Mouse (Mus musculus) heart, postnatal 0 days (tissue): ENCODE results near the gene Trappc3. TPM values are rescaled to one million over a fixed set of nuclear protein-coding genes. Genes with fewer than 3 reads are reported as not detected.
A peak's percentile ranks its signal among the peaks of the same experiment; 100 is the strongest.

Source experiments
- ATAC-seq: fragments of 200-750 bp; cut with Nextera tagmentation; 2 replicates; pipeline ENCODE4 v1.8.0; 2017; ENCODE audit warnings: low read depth, moderate number of reproducible peaks, moderate library complexity; ENCODE audit not compliant: insufficient read depth
- DNase-seq: peaks from one replicate; pipeline ENCODE4 v3.0.0-alpha.2; 2016; ENCODE audit warnings: low spot score
- H3K27ac ChIP-seq: fragments of 300-500 bp; sonication (generic); 2 replicates; pipeline ENCODE4 v1.5.1; 2014; ENCODE audit warnings: low read depth, mild to moderate bottlenecking
- H3K27me3 ChIP-seq: fragments of 300-500 bp; sonication (generic); 2 replicates; pipeline ENCODE4 v1.6.1; 2014; ENCODE audit warnings: low read length, mixed read lengths; ENCODE audit not compliant: control insufficient read depth, insufficient read depth
- H3K36me3 ChIP-seq: fragments of 300-500 bp; sonication (generic); replicated peaks from 2 replicates; pipeline ENCODE4 v1.6.1; 2014; ENCODE audit warnings: low read length, mixed read lengths; ENCODE audit not compliant: control insufficient read depth, insufficient read depth
- H3K4me1 ChIP-seq: fragments of 300-500 bp; sonication (generic); 2 replicates; pipeline ENCODE4 v1.6.1; 2014; ENCODE audit warnings: antibody characterized with exemption; ENCODE audit not compliant: control insufficient read depth, insufficient read depth
- H3K4me2 ChIP-seq: fragments of 300-500 bp; sonication (generic); 2 replicates; pipeline ENCODE4 v1.6.1; 2014; ENCODE audit warnings: low read depth, mild to moderate bottlenecking, low read length, moderate library complexity
- H3K4me3 ChIP-seq: fragments of 300-500 bp; sonication (generic); 2 replicates; pipeline ENCODE4 v1.5.1; 2014; ENCODE audit warnings: low read depth, low read length
- H3K9ac ChIP-seq: fragments of 300-500 bp; sonication (generic); replicated peaks from 2 replicates; pipeline ENCODE4 v1.6.1; 2014; ENCODE audit warnings: low read depth, low read length, mixed read lengths
- H3K9me3 ChIP-seq: fragments of 300-500 bp; sonication (generic); replicated peaks from 2 replicates; pipeline ENCODE4 v1.6.1; 2016; ENCODE audit warnings: low read length; ENCODE audit not compliant: control insufficient read depth
- CTCF ChIP-seq: IDR thresholded peaks from 2 replicates; pipeline ENCODE4 v1.5.1; 2016; ENCODE audit warnings: antibody characterized with exemption, control low read depth, low read depth
- EP300 ChIP-seq: IDR thresholded peaks from 2 replicates; pipeline ENCODE4 v1.6.1; 2016; ENCODE audit warnings: antibody characterized with exemption, low read depth
- WGBS: fragments of 180-500 bp; shearing (Covaris S2); extraction: QIAGEN DNeasy Blood & Tissue Kit; methylation state at CpG from one replicate; pipeline ENCODE4 v1.1.7; 2014; 5-methylcytosine and 5-hydroxymethylcytosine counted together
- polyA plus RNA-seq: library from polyadenylated mRNA; unstranded; fragments of >200 nt; fragmentation: Nextera tagmentation; extraction: Ambion mirVana; gene quantifications from 2 replicates; pipeline ENCODE4 v1.2.1, GENCODE M21; 2015
- total RNA-seq: library from RNA; depleted of rRNA; stranded (reverse); fragments of >200 nt; gene quantifications from 2 replicates; pipeline ENCODE4 v1.2.3, GENCODE M21; 2014; ENCODE audit warnings: low replicate concordance

Gene Trappc3
- total and polyA plus RNA-seq, 2 experiments from 2014 or later: 46.4 to 86.7 TPM

- H3K27me3 ChIP-seq: no peaks in the 10 kb centered on the region
- peak overlapping the region; percentile 43 for H3K4me2 ChIP-seq
- H3K9me3 ChIP-seq: no peaks in the 10 kb centered on the region
- TF ChIP-seq CTCF (no peak; the same call in 1 of the 2 replicates), EP300 (no peak)
- peaks cover 51% of the 10 kb centered on the region for H3K4me1 ChIP-seq
- H3K9ac ChIP-seq: 0 out of 2 replicates have a peak overlapping the region, but pooled peaks have one; percentile 27
- peak overlapping the region; percentile 90 for H3K27ac ChIP-seq
- 5% methylated on average over 10 of the region's 10 CpGs for WGBS
- no peak overlapping the region for H3K4me3 ChIP-seq
- ATAC-seq (peak; percentile 50), DNase-seq (peak; percentile 94)
- H3K36me3 ChIP-seq: no peaks in the 10 kb centered on the region
These were observed 1.5 kb upstream of the Trappc3 start for GRCm38 (mm10) chr4:126260520-126261201.

GRCm38 (mm10) chr4:126261266-126261665 is 859 bp upstream of the Trappc3 start:
- no peak overlapping the region for H3K9ac ChIP-seq
- H3K4me1 ChIP-seq: peaks cover 51% of the 10 kb centered on the region
- TF ChIP-seq CTCF (no peak), EP300 (no peak)
- peak overlapping the region; percentile 43; the same call in 1 of the 2 replicates for H3K4me2 ChIP-seq
- no peak for ATAC-seq
- no peaks in the 10 kb centered on the region for H3K27me3 ChIP-seq
- no peaks in the 10 kb centered on the region for H3K9me3 ChIP-seq
- H3K4me3 ChIP-seq: no peak overlapping the region
- peak overlapping the region; percentile 90 for H3K27ac ChIP-seq
- DNase-seq: no peak
- WGBS: 54% methylated on average over 6 of the region's 6 CpGs
- H3K36me3 ChIP-seq: no peaks in the 10 kb centered on the region

- no peak overlapping the region for H3K9ac ChIP-seq
- ATAC-seq (no peak), DNase-seq (no peak)
- WGBS: 45% methylated on average over 7 of the region's 7 CpGs
- no peak overlapping the region for H3K4me2 ChIP-seq
- no peaks in the 10 kb centered on the region for H3K9me3 ChIP-seq
- H3K27ac ChIP-seq: peak overlapping the region; percentile 90
- no peak overlapping the region for H3K4me3 ChIP-seq
- H3K27me3 ChIP-seq: no peaks in the 10 kb centered on the region
- TF ChIP-seq CTCF (no peak), EP300 (no peak)
- no peaks in the 10 kb centered on the region for H3K36me3 ChIP-seq
- peaks cover 51% of the 10 kb centered on the region for H3K4me1 ChIP-seq
These were observed 450 bp upstream of the Trappc3 start for GRCm38 (mm10) chr4:126261675-126262074.

GRCm38 (mm10) chr4:126269292-126269691 is 7.2 kb downstream of the Trappc3 start:
- Histone ChIP-seq H3K4me1 (no peaks in the 10 kb centered on the region), H3K4me2 (no peak overlapping the region), H3K27me3 (no peaks in the 10 kb centered on the region), H3K36me3 (peaks cover 20% of the 10 kb centered on the region), H3K9me3 (no peaks in the 10 kb centered on the region), H3K4me3 (no peak overlapping the region), H3K27ac (no peak overlapping the region), H3K9ac (no peak overlapping the region)
- ATAC-seq (no peak), DNase-seq (no peak)
- 60% methylated on average over 3 of the region's 3 CpGs for WGBS
- no peak for TF ChIP-seq CTCF
- no peak for TF ChIP-seq EP300

GRCm38 (mm10) chr4:126273753-126274152 is 11.6 kb downstream of the Trappc3 start:
- Histone ChIP-seq H3K9me3 (no peaks in the 10 kb centered on the region), H3K36me3 (peaks cover 29% of the 10 kb centered on the region), H3K4me1 (no peaks in the 10 kb centered on the region), H3K4me3 (no peak overlapping the region), H3K9ac (no peak overlapping the region), H3K27ac (no peak overlapping the region), H3K27me3 (no peaks in the 10 kb centered on the region), H3K4me2 (no peak overlapping the region)
- ATAC-seq: no peak
- 79% methylated on average over 13 of the region's 13 CpGs for WGBS
- DNase-seq: no peak
- no peak for TF ChIP-seq EP300
- TF ChIP-seq CTCF: no peak

GRCm38 (mm10) chr4:126275081-126275480 is 13.0 kb downstream of the Trappc3 start:
- Histone ChIP-seq H3K36me3 (peaks cover 29% of the 10 kb centered on the region), H3K4me2 (no peak overlapping the region), H3K4me1 (no peaks in the 10 kb centered on the region), H3K4me3 (no peak overlapping the region), H3K27me3 (no peaks in the 10 kb centered on the region), H3K27ac (no peak overlapping the region), H3K9ac (no peak overlapping the region), H3K9me3 (no peaks in the 10 kb centered on the region)
- WGBS: 89% methylated on average over 4 of the region's 4 CpGs
- no peak for DNase-seq
- no peak for ATAC-seq
- no peak for TF ChIP-seq CTCF
- no peak for TF ChIP-seq EP300
